Mouse (Mus musculus) CH12.LX (cell line): Measurements from ENCODE around the gene Ddx41. TPM values are rescaled to one million over a fixed set of nuclear protein-coding genes. Genes with fewer than 3 reads are reported as not detected.
A peak's percentile ranks its signal among the peaks of the same experiment; 100 is the strongest.

Experiments
- DNase-seq: peaks from one replicate; pipeline ENCODE4 v3.0.0-alpha.2; 2013; ENCODE audit errors: extremely low read depth
- H3K27ac ChIP-seq: 2 replicates; pipeline ENCODE4 v1.5.1; 2012; ENCODE audit warnings: low read depth, mild to moderate bottlenecking, control low read depth, moderate library complexity; ENCODE audit not compliant: insufficient read depth
- H3K27me3 ChIP-seq: replicated peaks from 2 replicates; pipeline ENCODE3; 2012; ENCODE audit warnings: inconsistent platforms
- H3K36me3 ChIP-seq, 2 experiments: replicated peaks in 1 of 2; 2 replicates each; pipeline versions ENCODE3 to v1.6.1; 2012; ENCODE audit warnings: inconsistent platforms in 1 of 2, low read length in 1 of 2, mild to moderate bottlenecking in 1 of 2, mixed read lengths in 1 of 2, moderate library complexity in 1 of 2; ENCODE audit not compliant: control insufficient read depth in 1 of 2, insufficient read depth in 1 of 2
- H3K4me1 ChIP-seq, 2 experiments: 2 replicates each; pipeline ENCODE4 v1.6.1; 2012; ENCODE audit warnings: inconsistent platforms in 1 of 2, moderate library complexity in 1 of 2; ENCODE audit not compliant: insufficient read depth in 2 of 2, control insufficient read depth in 1 of 2
- H3K4me2 ChIP-seq: 2 replicates; pipeline ENCODE4 v1.6.1; 2012; ENCODE audit warnings: low read depth, mild to moderate bottlenecking, control low read depth; ENCODE audit not compliant: poor library complexity, insufficient read depth, severe bottlenecking
- H3K4me3 ChIP-seq, 3 experiments: fragments of 150-350 bp in 1 of 3; sonication (generic) in 1 of 3; replicated peaks in 1 of 3; 2 replicates each; pipeline versions ENCODE3 to v1.5.1; 2011 to 2012; ENCODE audit warnings: low read depth in 2 of 3, low read length in 2 of 3, mild to moderate bottlenecking in 2 of 3, moderate library complexity in 2 of 3, control low read depth in 1 of 3, improper control_type of control experiment in 1 of 3, inconsistent platforms in 1 of 3, mixed read lengths in 1 of 3; ENCODE audit not compliant: poor library complexity in 1 of 3
- H3K79me2 ChIP-seq: replicated peaks from 2 replicates; pipeline ENCODE4 v1.6.1; 2012; ENCODE audit warnings: mild to moderate bottlenecking, moderate library complexity; ENCODE audit not compliant: control insufficient read depth, poor library complexity, insufficient read depth, severe bottlenecking; ENCODE audit errors: extremely low read depth
- H3K9ac ChIP-seq: 2 replicates; pipeline ENCODE4 v1.6.1; 2012; ENCODE audit warnings: low read depth, mild to moderate bottlenecking, control low read depth, moderate library complexity; ENCODE audit not compliant: insufficient read depth
- H3K9me3 ChIP-seq: replicated peaks from 2 replicates; pipeline ENCODE3; 2012; ENCODE audit warnings: low read length, inconsistent platforms, mixed read lengths
- BHLHE40 ChIP-seq: IDR thresholded peaks from 2 replicates; pipeline ENCODE4 v1.6.1; 2011; ENCODE audit warnings: mild to moderate bottlenecking, low read depth, low read length, improper control_type of control experiment
- CTCF ChIP-seq, 2 experiments: IDR thresholded peaks in 1 of 2; conservative IDR thresholded peaks in 1 of 2; 2 replicates each; pipeline ENCODE4 v1.5.1; 2011 to 2012; ENCODE audit warnings: low read depth in 2 of 2, low read length in 2 of 2, improper control_type of control experiment in 1 of 2, inconsistent platforms in 1 of 2, mild to moderate bottlenecking in 1 of 2, moderate library complexity in 1 of 2
- E2F4 ChIP-seq: IDR thresholded peaks from 2 replicates; pipeline ENCODE4 v1.6.1; 2011; ENCODE audit warnings: low read depth, low read length, improper control_type of control experiment; ENCODE audit not compliant: insufficient replicate concordance
- GABPA ChIP-seq: IDR thresholded peaks from 2 replicates; pipeline ENCODE4 v1.6.1; 2012; ENCODE audit warnings: low read depth, low read length, improper control_type of control experiment, inconsistent platforms; ENCODE audit not compliant: insufficient replicate concordance
- IRF4 ChIP-seq: IDR thresholded peaks from 2 replicates; pipeline ENCODE4 v1.6.1; 2014; ENCODE audit warnings: low read depth, mild to moderate bottlenecking, inconsistent platforms, low read length, improper control_type of control experiment
- MAFK ChIP-seq: IDR thresholded peaks from 2 replicates; pipeline ENCODE4 v1.6.1; 2011; ENCODE audit warnings: low read length, improper control_type of control experiment; ENCODE audit not compliant: insufficient replicate concordance
- MAZ ChIP-seq: IDR thresholded peaks from 2 replicates; pipeline ENCODE4 v1.6.1; 2012; ENCODE audit warnings: low read depth, mild to moderate bottlenecking, inconsistent platforms, low read length, improper control_type of control experiment, moderate library complexity
- MYC ChIP-seq: IDR thresholded peaks from 2 replicates; pipeline ENCODE4 v1.6.1; 2011; ENCODE audit warnings: low read depth, mild to moderate bottlenecking, improper control_type of control experiment, low read length
- RAD21 ChIP-seq: IDR thresholded peaks from 2 replicates; pipeline ENCODE4 v1.6.1; 2011; ENCODE audit warnings: low read depth, mild to moderate bottlenecking, low read length, improper control_type of control experiment, moderate library complexity
- RCOR1 ChIP-seq: conservative IDR thresholded peaks from 2 replicates; pipeline ENCODE4 v1.6.1; 2012; ENCODE audit warnings: low read depth, mild to moderate bottlenecking, inconsistent platforms, low read length, improper control_type of control experiment
- SIN3A ChIP-seq: IDR thresholded peaks from 2 replicates; pipeline ENCODE4 v1.6.1; 2012; ENCODE audit warnings: low read length, improper control_type of control experiment, inconsistent platforms
- SMC3 ChIP-seq: IDR thresholded peaks from 2 replicates; pipeline ENCODE4 v1.6.1; 2011; ENCODE audit warnings: low read depth, low read length, improper control_type of control experiment
- TCF12 ChIP-seq: IDR thresholded peaks from 2 replicates; pipeline ENCODE4 v1.6.1; 2014; ENCODE audit warnings: low read depth, mild to moderate bottlenecking, inconsistent platforms, low read length, improper control_type of control experiment
- UBTF ChIP-seq: IDR thresholded peaks from 2 replicates; pipeline ENCODE4 v1.6.1; 2012; ENCODE audit warnings: low read depth, mild to moderate bottlenecking, inconsistent platforms, low read length, improper control_type of control experiment, moderate library complexity
- USF1 ChIP-seq: IDR thresholded peaks from 2 replicates; pipeline ENCODE4 v1.6.1; 2014; ENCODE audit warnings: low read depth, mild to moderate bottlenecking, inconsistent platforms, low read length, improper control_type of control experiment
- ZMIZ1 ChIP-seq: IDR thresholded peaks from 2 replicates; pipeline ENCODE4 v1.6.1; 2012; ENCODE audit warnings: low read depth, mild to moderate bottlenecking, inconsistent platforms, low read length, improper control_type of control experiment
- ZNF384 ChIP-seq: IDR thresholded peaks from 2 replicates; pipeline ENCODE4 v1.6.1; 2012; ENCODE audit warnings: low read depth, low read length, improper control_type of control experiment, inconsistent platforms
- dilution Hi-C: fragments of 300-500 bp; cut with MboI; formaldehyde crosslinking; loops from 2 replicates; pipeline ENCODE4 v1.14.3; 2020; ENCODE audit warnings: low sequenced_read_pairs; ENCODE audit not compliant: extremely low pct_unique_long_range_greater_than_20kb, extremely low pct_ligation_motif_present
- in situ Hi-C: fragments of 300-500 bp; cut with MboI; formaldehyde crosslinking; loops from 3 replicates; pipeline ENCODE4 v1.14.3; 2019; ENCODE audit warnings: low sequenced_read_pairs, low pct_ligation_motif_present, low pct_unique_long_range_greater_than_20kb, mixed read lengths
- polyA plus RNA-seq: library from polyadenylated mRNA; unstranded; fragments of >175 nt; gene quantifications from 2 replicates; pipeline ENCODE4 v1.2.1, GENCODE M21; 2012; ENCODE audit warnings: low read depth; ENCODE audit not compliant: insufficient read length
- total RNA-seq, 2 experiments: library from RNA; depleted of rRNA; stranded (reverse); fragments of 300-350 nt in 1 of 2; fragments of >200 nt in 1 of 2; gene quantifications; 2 replicates each; pipeline ENCODE4 v1.2.3; 2012 to 2014

Gene Ddx41
- total and polyA plus RNA-seq, 3 experiments = 56.6 to 107 (median 95.3) TPM

- in situ Hi-C loops = no loop called here
- H3K27ac ChIP-seq = no peak overlapping the region
- DNase-seq = peak; percentile 19
- peaks cover 66 to 86% of the 10 kb centered on the region in 2 experiments for H3K36me3 ChIP-seq
- H3K27me3 ChIP-seq = no peaks in the 10 kb centered on the region
- peaks cover 0 to 8% of the 10 kb centered on the region in 2 experiments; a peak in 3 of 4 replicates for H3K4me1 ChIP-seq
- H3K4me2 ChIP-seq = no peak overlapping the region
- no peak overlapping the region for H3K9ac ChIP-seq
- no peaks in the 10 kb centered on the region for H3K9me3 ChIP-seq
- no peaks in the 10 kb centered on the region; the same call in 1 of the 2 replicates for H3K79me2 ChIP-seq
- no peak overlapping the region for H3K4me3 ChIP-seq
- TF ChIP-seq RAD21 = peak; percentile 41
- TF ChIP-seq CTCF (conservative IDR thresholded peaks at IDR 0.05 in 1 of 2, IDR thresholded peaks at IDR 0.05 in 1 of 2; ENCODE audit: low read depth in 2 of 2, low read length in 2 of 2) = peak in 1 of 2 experiments; percentile 74; a peak in 2 of 4 replicates
- peak; percentile 79 for TF ChIP-seq MAFK
- TF ChIP-seq MYC = peak; percentile 60; the same call in 1 of the 2 replicates
- no peak for TF ChIP-seq USF1
- peak; percentile 46 for TF ChIP-seq SMC3
- dilution Hi-C loops = no loop called here
These were observed 4.5 kb upstream of the Ddx41 start for GRCm38 (mm10) chr13:55540933-55541332.

GRCm38 (mm10) chr13:55535796-55536193, 663 bp downstream of the Ddx41 start:
- H3K4me3 ChIP-seq = peak overlapping the region; percentile 79 to 95 (median 89)
- peaks cover 65 to 79% of the 10 kb centered on the region in 2 experiments for H3K36me3 ChIP-seq
- H3K9ac ChIP-seq = peak overlapping the region; percentile 69
- DNase-seq = no peak
- H3K27me3 ChIP-seq = no peaks in the 10 kb centered on the region
- H3K79me2 ChIP-seq = peaks cover 14% of the 10 kb centered on the region
- H3K27ac ChIP-seq = peak overlapping the region; percentile 53
- dilution Hi-C loops (no loop called here), in situ Hi-C loops (no loop called here)
- no peaks in the 10 kb centered on the region for H3K9me3 ChIP-seq
- peak overlapping the region; percentile 86 for H3K4me2 ChIP-seq
- no peak for TF ChIP-seq SIN3A
- TF ChIP-seq RAD21 = no peak
- TF ChIP-seq ZMIZ1 = no peak
- no peak for TF ChIP-seq TCF12
- TF ChIP-seq E2F4 = no peak
- no peak for TF ChIP-seq CTCF (conservative IDR thresholded peaks at IDR 0.05 in 1 of 2, IDR thresholded peaks at IDR 0.05 in 1 of 2; ENCODE audit: low read depth in 2 of 2, low read length in 2 of 2)
- TF ChIP-seq BHLHE40 = no peak
- no peak for TF ChIP-seq RCOR1
- no peak for TF ChIP-seq MYC
- TF ChIP-seq MAZ = no peak
- TF ChIP-seq GABPA = no peak
- TF ChIP-seq ZNF384 = no peak
- TF ChIP-seq UBTF = no peak
- no peak for TF ChIP-seq IRF4
- H3K4me1 ChIP-seq = peaks cover 13 to 37% of the 10 kb centered on the region in 2 experiments
